ENCODE assay signal across 10 mouse cellular contexts in genomic region chr1:131972498-131973334, GRCm38 (mm10). TPM values are rescaled to one million over a fixed set of nuclear protein-coding genes. Genes with fewer than 3 reads are reported as not detected.
DNase-seq lines count a peak whose midpoint lies in the region; ATAC-seq lines count a peak whose summit lies in the region.
"Had no signal": no experiment of that assay in that cellular context is flagged by ENCODE, and none has a peak within 500 bp of the region (broad histone marks: within the 10 kb centered on the region; RNA-seq: fewer than 3 reads in every experiment).

No protein-coding gene starts in this region.

- no peaks in the 10 kb centered on the region for H3K36me3 ChIP-seq in heart, embryonic 13.5 days
- H3K36me3 ChIP-seq in embryonic facial prominence, embryonic 13.5 days, result no peaks in the 10 kb centered on the region
- H3K36me3 ChIP-seq in kidney, embryonic 16.5 days (ENCODE audit: insufficient read depth, low read length), result no peaks in the 10 kb centered on the region
- H3K36me3 ChIP-seq in liver, embryonic 15.5 days (replicated peaks), result no peaks in the 10 kb centered on the region

- no peak for DNase-seq in heart, adult 18-20 months
- DNase-seq in cerebellum, adult 9-11 months, result no peak
- no peak for DNase-seq in lung, postnatal 36 days
- DNase-seq in layer of hippocampus, postnatal 10 days (ENCODE audit: low spot score in 2 of 2), result no peak
- DNase-seq: gastrocnemius, adult 2 months; right cerebral cortex, adult 18-20 months had no signal

- no peak overlapping the region for H3K4me3 ChIP-seq in heart, embryonic 13.5 days
- no peak overlapping the region for H3K4me3 ChIP-seq in embryonic facial prominence, embryonic 13.5 days
- H3K4me3 ChIP-seq in kidney, embryonic 16.5 days (ENCODE audit: low read length), result no peak overlapping the region
- H3K4me3 ChIP-seq in liver, embryonic 15.5 days (replicated peaks), result no peak overlapping the region
- H3K4me3 ChIP-seq: gastrocnemius, adult 2 months had no signal

- no peak for ATAC-seq in heart, embryonic 13.5 days (ENCODE audit: extremely low read depth, insufficient number of reproducible peaks, low FRiP score, low TSS enrichment)
- ATAC-seq in embryonic facial prominence, embryonic 13.5 days (ENCODE audit: insufficient number of reproducible peaks, insufficient read depth, low FRiP score, low TSS enrichment, low read depth), result no peak
- ATAC-seq in kidney, embryonic 16.5 days (ENCODE audit: low FRiP score, low TSS enrichment), result peak; percentile 59
- ATAC-seq in liver, embryonic 15.5 days (ENCODE audit: insufficient read depth), result peak; percentile 43; the same call in 1 of the 2 replicates

- H3K27ac ChIP-seq in heart, embryonic 13.5 days (replicated peaks), result no peak overlapping the region
- no peak overlapping the region for H3K27ac ChIP-seq in embryonic facial prominence, embryonic 13.5 days
- peak overlapping the region; percentile 91 for H3K27ac ChIP-seq in kidney, embryonic 16.5 days (ENCODE audit: low read length)
- peak overlapping the region; percentile 65 for H3K27ac ChIP-seq in liver, embryonic 15.5 days (replicated peaks)
- H3K27ac ChIP-seq: gastrocnemius, adult 2 months had no signal

- H3K9ac ChIP-seq in heart, embryonic 13.5 days, result peak overlapping the region; percentile 35; the same call in 1 of the 2 replicates
- H3K9ac ChIP-seq in embryonic facial prominence, embryonic 13.5 days, result peak overlapping the region; percentile 46; the same call in 1 of the 2 replicates
- H3K9ac ChIP-seq in kidney, embryonic 16.5 days (replicated peaks; ENCODE audit: low read length), result peak overlapping the region; percentile 39
- H3K9ac ChIP-seq in liver, embryonic 15.5 days, result no peak overlapping the region

- H3K27me3 ChIP-seq in heart, embryonic 13.5 days (replicated peaks), result peaks cover 61% of the 10 kb centered on the region
- peaks cover 26% of the 10 kb centered on the region for H3K27me3 ChIP-seq in embryonic facial prominence, embryonic 13.5 days
- no peaks in the 10 kb centered on the region for H3K27me3 ChIP-seq in kidney, embryonic 16.5 days (ENCODE audit: insufficient read depth, low read length)
- H3K27me3 ChIP-seq in liver, embryonic 15.5 days, result no peaks in the 10 kb centered on the region

- no peak overlapping the region for H3K4me2 ChIP-seq in heart, embryonic 13.5 days
- H3K4me2 ChIP-seq in embryonic facial prominence, embryonic 13.5 days, result no peak overlapping the region
- H3K4me2 ChIP-seq in kidney, embryonic 16.5 days (replicated peaks; ENCODE audit: low read depth, low read length), result peak overlapping the region; percentile 19
- peak overlapping the region; percentile 25 for H3K4me2 ChIP-seq in liver, embryonic 15.5 days

- H3K4me1 ChIP-seq in heart, embryonic 13.5 days, result peaks cover 28% of the 10 kb centered on the region
- H3K4me1 ChIP-seq in embryonic facial prominence, embryonic 13.5 days, result peaks cover 29% of the 10 kb centered on the region
- peaks cover 57% of the 10 kb centered on the region for H3K4me1 ChIP-seq in kidney, embryonic 16.5 days (ENCODE audit: insufficient read depth, low read length)
- H3K4me1 ChIP-seq in liver, embryonic 15.5 days (replicated peaks), result peaks cover 31% of the 10 kb centered on the region

- H3K9me3 ChIP-seq in heart, embryonic 13.5 days, result no peaks in the 10 kb centered on the region
- no peaks in the 10 kb centered on the region for H3K9me3 ChIP-seq in embryonic facial prominence, embryonic 13.5 days
- H3K9me3 ChIP-seq in kidney, embryonic 16.5 days (ENCODE audit: low read length), result no peaks in the 10 kb centered on the region
- H3K9me3 ChIP-seq in liver, embryonic 15.5 days (replicated peaks), result no peaks in the 10 kb centered on the region

- 42% methylated on average over 13 of the region's 13 CpGs for WGBS in heart, embryonic 13.5 days
- WGBS in embryonic facial prominence, embryonic 13.5 days, result 29% methylated on average over 13 of the region's 13 CpGs
- WGBS in kidney, embryonic 16.5 days, result 21% methylated on average over 13 of the region's 13 CpGs
- WGBS in liver, embryonic 15.5 days (ENCODE audit: insufficient replicate concordance), result 41% methylated on average over 13 of the region's 13 CpGs

RNA-seq across cellular contexts. Expression of gene Slc45a3, which starts 9.9 kb away (rescaled TPM):
- polyA plus RNA-seq in heart, embryonic 13.5 days (2015; fragmentation: Nextera tagmentation; extraction: Ambion mirVana), result 1.1 and 1.9 TPM in 2 replicates
- 1 to 10 TPM; 5.4 to 6.9 TPM for total RNA-seq in heart, adult 18-20 months (2021)
- polyA plus RNA-seq in embryonic facial prominence, embryonic 13.5 days (2015; fragmentation: Nextera tagmentation; extraction: Ambion mirVana), result 3.2 and 4.0 TPM in 2 replicates
- polyA plus RNA-seq in kidney, embryonic 16.5 days (2015; fragmentation: Nextera tagmentation; extraction: Ambion mirVana), result 8.6 and 9.7 TPM in 2 replicates
- polyA plus RNA-seq in liver, embryonic 15.5 days (2015; fragmentation: Nextera tagmentation; extraction: Ambion mirVana), result 2.6 and 3.1 TPM in 2 replicates
- total RNA-seq in layer of hippocampus, postnatal 10 days (2021), result under 1 TPM; 0.13 to 0.48 TPM

RNA-seq across cellular contexts. Expression of gene Elk4, which starts 34.7 kb away (rescaled TPM):
- 11.8 and 12.8 TPM in 2 replicates for polyA plus RNA-seq in heart, embryonic 13.5 days (2015; fragmentation: Nextera tagmentation; extraction: Ambion mirVana)
- total RNA-seq in heart, adult 18-20 months (2021), result 10 to 100 TPM; 77.4 to 82.0 TPM
- polyA plus RNA-seq in embryonic facial prominence, embryonic 13.5 days (2015; fragmentation: Nextera tagmentation; extraction: Ambion mirVana), result 21.7 and 22.3 TPM in 2 replicates
- polyA plus RNA-seq in kidney, embryonic 16.5 days (2015; fragmentation: Nextera tagmentation; extraction: Ambion mirVana), result 19.0 and 23.2 TPM in 2 replicates
- 7.9 and 10.1 TPM in 2 replicates for polyA plus RNA-seq in liver, embryonic 15.5 days (2015; fragmentation: Nextera tagmentation; extraction: Ambion mirVana)
- total RNA-seq in layer of hippocampus, postnatal 10 days (2021), result 10 to 100 TPM; 60.1 to 61.6 TPM

Comparison
In these comparisons a context has a peak if more than half of its experiments do, and no peak if none do; other contexts are left out.
1. ATAC-seq: peak in kidney, embryonic 16.5 days (single experiment) and liver, embryonic 15.5 days (single experiment); none in heart, embryonic 13.5 days (single experiment) and embryonic facial prominence, embryonic 13.5 days (single experiment).
2. H3K27ac ChIP-seq: peak in kidney, embryonic 16.5 days (single experiment) and liver, embryonic 15.5 days (single experiment); none in heart, embryonic 13.5 days (single experiment) and embryonic facial prominence, embryonic 13.5 days (single experiment).
3. H3K4me2 ChIP-seq: peak in kidney, embryonic 16.5 days (single experiment) and liver, embryonic 15.5 days (single experiment); none in heart, embryonic 13.5 days (single experiment) and embryonic facial prominence, embryonic 13.5 days (single experiment).